Mouse (Mus musculus): ENCODE measurements around the gene Arhgap19. TPM values are rescaled to one million over a fixed set of nuclear protein-coding genes. Genes with fewer than 3 reads are reported as not detected.
A peak's percentile ranks its signal among the peaks of the same experiment; 100 is the strongest.

Gene Arhgap19
- total and polyA plus RNA-seq, 2 experiments: 1.2 to 1.9 TPM

GRCm38 (mm10) chr19:41789110-41789961 lies 12.5 kb downstream of the Arhgap19 start:
- no peaks in the 10 kb centered on the region for H3K27me3 ChIP-seq (ENCODE audit: control insufficient read depth, insufficient read depth, low read length)
- no peaks in the 10 kb centered on the region for H3K36me3 ChIP-seq (ENCODE audit: control insufficient read depth, insufficient read depth, low read length)
- DNase-seq (ENCODE audit: extremely low read depth, low read depth, low spot score): no peak
- WGBS: 86% methylated on average over 10 of the region's 10 CpGs
- no peaks in the 10 kb centered on the region for H3K4me1 ChIP-seq (ENCODE audit: control insufficient read depth, insufficient read depth, low read length)
- H3K4me3 ChIP-seq (ENCODE audit: insufficient read depth, low read depth, low read length): no peak overlapping the region
- no peak overlapping the region for H3K9ac ChIP-seq (ENCODE audit: low read depth, low read length)
- no peak overlapping the region for H3K27ac ChIP-seq (replicated peaks; ENCODE audit: insufficient read depth, low read depth, low read length)
- no peaks in the 10 kb centered on the region for H3K79me2 ChIP-seq (ENCODE audit: control insufficient read depth, insufficient read depth, low read length)
- TF ChIP-seq CTCF (IDR thresholded peaks at IDR 0.05; ENCODE audit: low read depth, low read length): no peak

DNA sequence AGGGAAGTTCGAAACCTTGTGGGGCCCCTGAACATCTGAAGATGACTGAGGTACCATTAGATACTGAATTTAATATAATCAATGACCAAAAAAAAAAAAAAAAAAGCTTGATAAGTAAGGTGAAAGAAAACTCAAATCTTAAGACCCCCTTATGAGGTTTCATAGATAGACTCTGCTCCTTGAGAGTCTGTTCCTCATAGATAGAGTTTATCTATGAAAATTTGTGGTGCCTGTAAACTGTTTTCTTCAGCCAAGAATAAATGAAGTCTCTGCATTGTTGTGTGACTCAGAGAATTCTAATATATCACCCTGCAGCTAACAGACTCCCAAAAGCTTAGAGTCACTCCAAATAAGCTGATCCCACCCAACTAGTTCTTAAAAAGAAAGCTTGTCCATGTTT lies 15.0 kb downstream of the Arhgap19 start:
- Histone ChIP-seq H3K27ac (replicated peaks; ENCODE audit: insufficient read depth, low read depth, low read length) (no peak overlapping the region), H3K9ac (ENCODE audit: low read depth, low read length) (no peak overlapping the region), H3K27me3 (ENCODE audit: control insufficient read depth, insufficient read depth, low read length) (no peaks in the 10 kb centered on the region), H3K4me1 (ENCODE audit: control insufficient read depth, insufficient read depth, low read length) (no peaks in the 10 kb centered on the region), H3K79me2 (ENCODE audit: control insufficient read depth, insufficient read depth, low read length) (no peaks in the 10 kb centered on the region), H3K36me3 (ENCODE audit: control insufficient read depth, insufficient read depth, low read length) (no peaks in the 10 kb centered on the region), H3K4me3 (ENCODE audit: insufficient read depth, low read depth, low read length) (no peak overlapping the region)
- DNase-seq (ENCODE audit: extremely low read depth, low read depth, low spot score): no peak
- 98% methylated on average over 1 of the region's 1 CpGs for WGBS
- no peak for TF ChIP-seq CTCF (IDR thresholded peaks at IDR 0.05; ENCODE audit: low read depth, low read length)
- TF ChIP-seq POLR2A (IDR thresholded peaks at IDR 0.05; ENCODE audit: extremely low read depth, insufficient read depth, low read length): no peak

DNA sequence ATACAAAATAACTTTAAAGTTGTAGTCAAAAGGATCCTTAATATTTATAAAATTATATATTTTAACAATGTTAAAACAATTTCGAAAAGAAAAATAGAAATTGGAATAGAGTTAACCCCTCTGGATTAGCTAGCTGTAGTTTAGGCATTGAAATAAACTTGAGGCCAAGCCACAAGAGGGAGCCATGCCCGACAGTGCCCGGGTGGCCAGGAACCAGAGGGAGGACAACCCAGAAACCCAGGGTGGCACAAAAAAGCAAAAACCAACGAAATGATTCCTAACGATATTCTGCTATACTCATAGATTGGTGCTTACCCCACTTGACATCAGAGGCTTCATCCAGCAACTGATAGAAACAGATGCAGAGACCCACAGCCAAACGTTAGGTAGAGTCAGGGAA lies 24.3 kb downstream of the Arhgap19 start:
- no peak overlapping the region for H3K9ac ChIP-seq (ENCODE audit: low read depth, low read length)
- TF ChIP-seq CTCF (IDR thresholded peaks at IDR 0.05; ENCODE audit: low read depth, low read length) (peak; percentile 58), POLR2A (IDR thresholded peaks at IDR 0.05; ENCODE audit: extremely low read depth, insufficient read depth, low read length) (no peak)
- H3K27ac ChIP-seq (replicated peaks; ENCODE audit: insufficient read depth, low read depth, low read length): no peak overlapping the region
- no peaks in the 10 kb centered on the region for H3K27me3 ChIP-seq (ENCODE audit: control insufficient read depth, insufficient read depth, low read length)
- no peaks in the 10 kb centered on the region for H3K4me1 ChIP-seq (ENCODE audit: control insufficient read depth, insufficient read depth, low read length)
- no peaks in the 10 kb centered on the region for H3K79me2 ChIP-seq (ENCODE audit: control insufficient read depth, insufficient read depth, low read length)
- no peak for DNase-seq (ENCODE audit: extremely low read depth, low read depth, low spot score)
- 82% methylated on average over 6 of the region's 6 CpGs for WGBS
- no peaks in the 10 kb centered on the region for H3K36me3 ChIP-seq (ENCODE audit: control insufficient read depth, insufficient read depth, low read length)
- H3K4me3 ChIP-seq (ENCODE audit: insufficient read depth, low read depth, low read length): no peak overlapping the region

GRCm38 (mm10) chr19:41768711-41769110 lies 33.1 kb downstream of the Arhgap19 start:
- Histone ChIP-seq H3K4me1 (ENCODE audit: control insufficient read depth, insufficient read depth, low read length) (no peaks in the 10 kb centered on the region), H3K79me2 (ENCODE audit: control insufficient read depth, insufficient read depth, low read length) (no peaks in the 10 kb centered on the region), H3K27me3 (ENCODE audit: control insufficient read depth, insufficient read depth, low read length) (no peaks in the 10 kb centered on the region), H3K27ac (replicated peaks; ENCODE audit: insufficient read depth, low read depth, low read length) (no peak overlapping the region), H3K9ac (ENCODE audit: low read depth, low read length) (no peak overlapping the region), H3K4me3 (ENCODE audit: insufficient read depth, low read depth, low read length) (no peak overlapping the region), H3K36me3 (ENCODE audit: control insufficient read depth, insufficient read depth, low read length) (no peaks in the 10 kb centered on the region)
- no peak for DNase-seq (ENCODE audit: extremely low read depth, low read depth, low spot score)
- TF ChIP-seq CTCF (IDR thresholded peaks at IDR 0.05; ENCODE audit: low read depth, low read length): no peak
- no peak for TF ChIP-seq POLR2A (IDR thresholded peaks at IDR 0.05; ENCODE audit: extremely low read depth, insufficient read depth, low read length)
- 89% methylated on average over 7 of the region's 7 CpGs for WGBS

DNA sequence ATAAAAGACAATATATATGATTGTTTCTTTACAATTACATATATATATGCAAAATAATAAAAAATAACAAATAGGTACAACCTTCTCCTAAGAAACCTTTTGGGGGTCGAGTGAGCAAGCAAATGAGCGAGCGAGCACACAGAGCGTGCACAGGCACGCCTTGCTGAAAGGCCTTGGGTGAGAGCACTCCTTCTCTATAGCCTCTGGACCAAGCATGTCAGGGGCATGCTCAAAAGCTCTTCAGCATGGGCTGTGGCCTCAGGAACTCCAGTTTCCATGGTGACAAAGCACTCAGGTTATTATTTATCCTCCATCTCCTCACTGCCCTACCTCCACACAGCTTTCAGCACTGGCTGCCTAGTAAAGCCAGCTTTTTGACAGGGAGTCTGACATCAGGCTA lies 35.2 kb downstream of the Arhgap19 start:
- WGBS: 93% methylated on average over 5 of the region's 5 CpGs
- H3K27me3 ChIP-seq (ENCODE audit: control insufficient read depth, insufficient read depth, low read length): no peaks in the 10 kb centered on the region
- H3K4me3 ChIP-seq (ENCODE audit: insufficient read depth, low read depth, low read length): no peak overlapping the region
- H3K79me2 ChIP-seq (ENCODE audit: control insufficient read depth, insufficient read depth, low read length): no peaks in the 10 kb centered on the region
- H3K36me3 ChIP-seq (ENCODE audit: control insufficient read depth, insufficient read depth, low read length): no peaks in the 10 kb centered on the region
- no peak overlapping the region for H3K9ac ChIP-seq (ENCODE audit: low read depth, low read length)
- DNase-seq (ENCODE audit: extremely low read depth, low read depth, low spot score): no peak
- no peak overlapping the region for H3K27ac ChIP-seq (replicated peaks; ENCODE audit: insufficient read depth, low read depth, low read length)
- H3K4me1 ChIP-seq (ENCODE audit: control insufficient read depth, insufficient read depth, low read length): no peaks in the 10 kb centered on the region
- TF ChIP-seq POLR2A (IDR thresholded peaks at IDR 0.05; ENCODE audit: extremely low read depth, insufficient read depth, low read length) (no peak), CTCF (IDR thresholded peaks at IDR 0.05; ENCODE audit: low read depth, low read length) (no peak)

Measured in liver, adult 2 months (tissue).